Mouse (Mus musculus) Patski (cell line): ENCODE measurements around the gene Utrn. TPM values are rescaled to one million over a fixed set of nuclear protein-coding genes. Genes with fewer than 3 reads are reported as not detected.

ENCODE experiments used
- ATAC-seq: fragments of 100-300 bp; one replicate; pipeline ENCODE4 v1.8.0; 2021
- CTCF ChIA-PET: fragments of 350-600 bp; sonication (Branson Sonifier 250); formaldehyde crosslinking; loops from one replicate; lab custom pipeline; 2022; ENCODE audit warnings: inconsistent platforms; lab: Charles Lee
- POLR2A ChIA-PET: fragments of 350-600 bp; sonication (Branson Sonifier 250); formaldehyde crosslinking; loops from one replicate; lab custom pipeline; 2022; ENCODE audit warnings: antibody characterized with exemption, inconsistent platforms; lab: Charles Lee
- DNase-seq: peaks from one replicate; pipeline ENCODE4 v3.0.0-alpha.2; 2011; ENCODE audit warnings: low read depth, low spot score
- H3K27me3 ChIP-seq: fragments of 371-371 bp; one replicate; pipeline ENCODE4 v1.5.1; 2021
- CTCF ChIP-seq: fragments of 100-300 bp; IDR thresholded peaks from one replicate; pipeline ENCODE4 v1.5.1; 2021
- in situ Hi-C: fragments of 300-500 bp; cut with MboI; formaldehyde crosslinking; loops from 3 replicates; pipeline ENCODE4 v1.11.1; 2018; ENCODE audit warnings: low pct_unique_long_range_greater_than_20kb, mixed read lengths
- polyA plus RNA-seq: library from polyadenylated mRNA; unstranded; gene quantifications from one replicate; pipeline ENCODE4 v1.2.3, GENCODE M21; 2021

Utrn gene
- polyA plus RNA-seq, 1 experiment from 2014 or later: 40.9 TPM

DNA sequence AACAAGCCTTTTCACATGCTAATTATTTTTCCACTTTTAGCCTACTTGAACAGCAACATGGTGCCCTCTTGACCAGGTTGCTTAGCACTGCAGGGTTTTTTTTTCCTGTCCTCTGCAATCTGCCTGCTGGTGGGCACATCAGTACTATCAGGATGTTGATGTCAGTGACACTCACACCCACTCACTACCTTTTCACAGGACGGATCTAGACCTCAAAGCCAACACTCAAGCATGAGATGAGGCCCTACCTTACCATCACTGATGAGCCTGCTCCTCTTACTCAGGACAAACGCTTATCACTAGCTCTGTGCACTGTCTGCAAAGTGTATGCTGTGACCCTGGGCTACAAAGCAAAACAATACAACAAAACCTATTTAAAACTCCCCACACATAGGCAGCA is 63.3 kb downstream of the Utrn start:
- no peak for DNase-seq
- CTCF ChIA-PET: no interaction called here
- no peak for ATAC-seq
- POLR2A ChIA-PET: interaction anchor here (0.5 kb wide), 1 partner anchor 74 kb away, joined by 4 read pairs; no protein-coding TSS in a partner anchor
- in situ Hi-C loops: no loop called here
- TF ChIP-seq CTCF: no peak
- no peaks in the 10 kb centered on the region for H3K27me3 ChIP-seq

DNA sequence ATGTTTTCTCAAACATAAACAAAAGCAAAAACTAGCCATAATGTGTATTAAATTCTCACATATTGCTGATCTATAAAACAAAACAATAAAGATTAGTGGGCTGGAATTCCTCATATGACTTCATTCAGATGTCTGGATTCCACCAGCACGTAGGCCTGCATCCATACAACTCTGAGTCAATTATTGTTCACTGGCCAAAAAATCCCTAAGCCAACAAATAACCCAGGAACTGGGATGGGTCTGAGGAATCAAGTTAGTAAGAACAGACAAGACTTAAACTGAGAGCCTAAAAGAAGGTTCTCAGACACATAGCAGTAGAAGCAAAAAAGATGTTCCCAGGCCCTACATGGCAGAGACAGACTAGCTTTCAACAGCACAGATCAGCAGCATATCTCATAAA is 65.2 kb downstream of the Utrn start:
- no peaks in the 10 kb centered on the region for H3K27me3 ChIP-seq
- no peak for TF ChIP-seq CTCF
- ATAC-seq: no peak
- in situ Hi-C loops: no loop called here
- no peak for DNase-seq
- ChIA-PET CTCF (no interaction called here), POLR2A (no interaction called here)

DNA sequence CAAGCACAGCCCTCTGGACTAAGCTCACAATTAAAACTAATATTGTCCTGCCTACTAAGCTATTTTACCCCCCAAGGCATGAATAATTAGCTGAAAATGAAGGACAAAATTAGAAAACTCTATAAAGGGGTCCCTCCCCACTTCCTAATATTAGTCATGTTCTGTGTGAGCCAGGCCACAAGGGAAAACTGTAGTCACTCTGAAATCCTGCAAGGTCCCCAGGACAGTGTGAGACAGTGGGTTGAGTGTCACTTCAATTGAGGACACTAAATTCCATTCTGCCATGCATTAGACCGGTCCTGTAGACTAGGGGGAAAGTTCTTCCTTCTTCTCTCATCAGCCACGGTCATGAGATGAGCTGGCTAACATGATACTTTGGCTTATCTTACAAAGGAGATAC is 69.7 kb downstream of the Utrn start:
- ChIA-PET POLR2A (no interaction called here), CTCF (interaction anchor here (1.2 kb wide), 1 partner anchor 34 kb away, joined by 3 read pairs; no protein-coding TSS in a partner anchor)
- ATAC-seq (no peak), DNase-seq (no peak)
- TF ChIP-seq CTCF: no peak
- no peaks in the 10 kb centered on the region for H3K27me3 ChIP-seq
- in situ Hi-C loops: no loop called here

DNA sequence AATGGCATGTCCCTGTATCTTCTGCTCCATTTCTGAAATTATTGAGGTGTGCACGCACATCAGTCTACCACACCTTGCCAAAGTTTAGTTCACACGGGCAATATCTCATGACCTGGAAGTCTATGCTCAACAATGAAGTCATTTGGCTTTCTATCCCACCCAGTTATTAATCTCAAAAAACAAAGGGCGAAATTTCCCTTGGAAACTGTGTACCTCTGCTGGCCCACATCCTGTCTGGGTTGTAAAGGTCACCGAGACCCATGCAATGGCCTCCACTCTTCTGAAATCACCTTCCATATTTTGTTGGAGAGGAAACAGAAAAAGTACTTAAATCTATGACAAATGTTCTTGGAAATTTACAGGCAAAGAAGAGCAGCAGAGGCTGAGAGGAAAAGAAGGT is 70.9 kb downstream of the Utrn start:
- no peaks in the 10 kb centered on the region for H3K27me3 ChIP-seq
- in situ Hi-C loops: no loop called here
- no peak for ATAC-seq
- ChIA-PET CTCF (no interaction called here), POLR2A (interaction anchor here (0.7 kb wide), 1 partner anchor 168 kb away, joined by 3 read pairs; no protein-coding TSS in a partner anchor)
- TF ChIP-seq CTCF: no peak
- no peak for DNase-seq

DNA sequence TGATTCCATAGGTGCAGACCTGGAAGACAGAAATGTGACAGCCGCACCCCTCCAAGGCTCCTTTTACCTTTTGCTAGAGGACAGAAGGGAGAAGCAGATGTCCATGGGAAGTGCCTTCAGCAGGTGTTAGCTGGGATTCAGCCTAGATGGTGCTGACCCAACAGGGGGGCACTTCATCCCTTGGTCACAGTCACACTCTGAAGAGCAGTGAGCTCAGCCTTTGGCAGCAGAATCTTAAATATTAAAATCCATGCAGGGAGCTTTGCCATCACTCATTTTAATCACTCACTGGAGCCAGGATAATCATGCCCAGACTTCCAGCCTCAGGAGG is 72.7 kb downstream of the Utrn start:
- H3K27me3 ChIP-seq: no peaks in the 10 kb centered on the region
- in situ Hi-C loops: no loop called here
- TF ChIP-seq CTCF: no peak
- ChIA-PET POLR2A (no interaction called here), CTCF (no interaction called here)
- DNase-seq (no peak), ATAC-seq (no peak)

DNA sequence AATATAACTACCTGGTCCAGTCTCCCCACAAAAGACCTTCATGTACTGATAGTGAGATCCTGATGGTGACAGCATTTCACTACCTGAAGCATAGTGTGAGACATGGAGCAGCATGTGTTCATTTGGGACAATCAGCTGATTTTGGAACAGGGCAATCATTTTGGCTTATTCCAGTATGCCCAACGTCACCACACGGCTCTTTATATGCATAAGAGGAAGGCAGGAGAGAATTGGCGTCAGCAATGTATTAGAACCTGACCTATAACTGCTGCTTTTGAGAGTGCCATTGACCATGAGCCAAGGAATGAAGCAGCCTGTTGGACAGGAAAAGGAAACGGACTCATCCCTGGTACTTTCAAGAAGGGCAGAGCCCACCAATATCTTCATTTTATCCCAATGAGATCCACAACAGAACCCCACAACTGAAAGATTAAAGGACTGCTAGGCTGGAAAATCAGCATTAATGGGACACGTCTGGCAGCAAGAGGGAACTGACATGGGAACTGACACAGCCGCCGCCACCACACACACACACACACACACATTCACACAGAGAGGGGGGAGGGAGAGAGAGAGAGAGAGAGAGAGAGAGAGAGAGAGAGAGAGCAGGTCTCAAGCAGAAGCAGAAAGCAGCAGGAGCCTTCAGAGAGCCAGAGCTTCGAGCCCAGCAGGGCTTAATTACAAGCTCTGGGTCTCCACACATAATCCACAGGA is 73.2 kb downstream of the Utrn start:
- H3K27me3 ChIP-seq: no peaks in the 10 kb centered on the region
- ATAC-seq (no peak), DNase-seq (no peak)
- ChIA-PET CTCF (no interaction called here), POLR2A (no interaction called here)
- no peak for TF ChIP-seq CTCF
- in situ Hi-C loops: no loop called here

DNA sequence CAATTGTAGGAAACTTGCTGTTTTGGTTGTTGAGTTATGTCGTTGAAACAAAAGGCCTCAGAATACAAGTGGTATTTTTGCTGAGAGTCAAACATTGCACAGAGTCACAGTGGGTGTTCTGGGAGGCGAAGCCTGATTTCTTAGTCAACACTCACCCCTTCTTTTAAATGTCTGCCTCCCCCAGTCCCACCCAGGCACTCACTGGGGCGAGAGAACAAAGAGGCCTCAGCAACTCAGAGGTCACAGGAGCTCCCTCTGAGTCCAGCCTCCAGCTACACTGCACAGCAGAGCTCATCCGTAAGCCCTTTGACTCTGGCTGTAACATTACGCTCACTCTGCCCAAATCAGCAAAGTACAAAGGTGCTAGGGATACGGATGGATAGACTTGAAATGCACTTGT is 77.1 kb downstream of the Utrn start:
- no peaks in the 10 kb centered on the region for H3K27me3 ChIP-seq
- no peak for TF ChIP-seq CTCF
- ATAC-seq (no peak), DNase-seq (no peak)
- POLR2A ChIA-PET: no interaction called here
- in situ Hi-C loops: no loop called here
- CTCF ChIA-PET: no interaction called here

DNA sequence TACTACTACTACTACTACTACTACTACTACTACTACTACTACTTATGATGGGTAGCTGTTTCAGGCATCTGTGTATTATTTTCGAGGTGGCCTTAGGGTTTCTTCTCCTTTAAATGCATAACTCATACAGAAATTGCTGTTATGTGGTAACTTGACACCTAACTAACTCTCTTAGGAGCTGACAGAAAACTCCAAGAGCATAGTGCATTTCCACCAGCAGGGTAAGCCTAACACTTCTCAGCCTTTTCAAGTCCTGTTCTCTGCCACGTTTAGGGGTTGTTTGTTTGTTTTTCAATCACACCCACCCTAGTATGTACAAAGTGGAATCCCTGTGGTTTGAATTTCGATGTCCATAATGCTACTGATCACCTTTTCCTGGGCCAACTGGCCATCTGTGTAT is 78.3 kb downstream of the Utrn start:
- TF ChIP-seq CTCF: no peak
- no peak for DNase-seq
- POLR2A ChIA-PET: no interaction called here
- no peak for ATAC-seq
- CTCF ChIA-PET: no interaction called here
- H3K27me3 ChIP-seq: no peaks in the 10 kb centered on the region
- in situ Hi-C loops: no loop called here

DNA sequence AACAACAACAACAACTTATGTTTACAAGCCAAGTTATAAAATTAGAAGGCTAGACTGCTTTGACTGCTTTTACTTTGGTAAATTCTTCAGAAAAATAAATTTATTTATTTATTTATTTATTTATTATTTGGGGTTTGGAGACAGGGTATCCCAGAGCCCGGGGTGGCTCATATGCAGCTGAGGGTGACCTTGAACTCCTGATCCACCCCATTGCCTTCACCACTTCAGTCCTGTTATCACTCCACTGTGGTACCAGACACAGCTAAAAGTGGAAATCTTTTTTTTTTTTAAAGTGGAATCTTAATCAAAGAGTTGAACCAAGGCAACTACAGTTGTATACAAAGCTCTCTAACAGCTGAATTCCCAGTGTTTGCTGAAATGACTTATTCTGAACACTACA is 80.6 kb downstream of the Utrn start:
- DNase-seq (no peak), ATAC-seq (no peak)
- in situ Hi-C loops: no loop called here
- CTCF ChIA-PET: interaction anchor here (1.2 kb wide), 1 partner anchor 12 kb away, joined by 4 read pairs; no protein-coding TSS in a partner anchor
- POLR2A ChIA-PET: no interaction called here
- H3K27me3 ChIP-seq: no peaks in the 10 kb centered on the region
- TF ChIP-seq CTCF: no peak

DNA sequence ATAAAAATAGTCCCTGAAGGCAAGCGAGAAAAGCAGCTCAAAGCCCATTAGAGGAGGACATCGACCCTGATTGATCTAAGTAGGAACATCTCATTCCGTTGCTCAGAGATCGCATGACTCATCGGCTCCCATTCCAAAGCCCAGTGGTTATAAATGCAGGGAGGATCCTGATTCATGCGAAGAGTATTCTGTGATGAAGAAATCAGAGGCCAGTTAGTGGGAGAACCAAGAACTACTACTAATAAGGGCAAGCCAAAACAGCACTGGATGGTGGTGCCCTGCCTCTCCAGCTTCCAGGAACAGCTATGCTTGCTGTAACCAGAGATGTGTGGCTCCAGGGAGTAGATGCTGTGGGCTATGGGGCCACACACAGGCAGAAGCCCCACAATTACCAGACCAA is 81.2 kb downstream of the Utrn start:
- in situ Hi-C loops: no loop called here
- TF ChIP-seq CTCF: no peak
- ChIA-PET CTCF (interaction anchor here (1.2 kb wide), 1 partner anchor 12 kb away, joined by 4 read pairs; no protein-coding TSS in a partner anchor), POLR2A (no interaction called here)
- H3K27me3 ChIP-seq: no peaks in the 10 kb centered on the region
- ATAC-seq: peak; percentile 98
- DNase-seq: peak; percentile 38

DNA sequence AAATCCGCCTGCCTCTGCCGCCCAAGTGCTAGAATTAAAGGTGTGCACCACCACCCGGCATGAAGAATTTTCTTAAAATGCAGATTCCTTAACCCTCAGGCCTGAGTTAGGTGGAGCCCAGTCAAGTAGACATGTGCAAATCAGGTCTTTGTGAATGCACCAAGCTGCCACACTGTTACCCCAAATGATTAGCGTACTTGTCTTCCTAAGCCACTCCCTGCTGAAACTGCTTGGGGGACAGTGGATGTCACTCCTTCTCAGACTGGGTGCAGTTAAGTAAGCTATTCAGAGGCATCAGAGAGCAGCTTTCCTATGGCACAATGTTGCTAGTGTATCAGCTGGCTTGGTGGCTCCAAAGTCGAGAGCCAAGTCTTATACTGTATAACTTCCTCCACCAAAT is 83.9 kb downstream of the Utrn start:
- ATAC-seq (no peak), DNase-seq (no peak)
- CTCF ChIA-PET: no interaction called here
- POLR2A ChIA-PET: no interaction called here
- H3K27me3 ChIP-seq: no peaks in the 10 kb centered on the region
- TF ChIP-seq CTCF: no peak
- in situ Hi-C loops: no loop called here
